ENCODE assay signal across 17 mouse cellular contexts in genomic region chr8:47221191-47221590, GRCm38 (mm10).
"Had no signal": no experiment of that assay in that cellular context is flagged by ENCODE, and none has a peak within 500 bp of the region (broad histone marks: within the 10 kb centered on the region; RNA-seq: fewer than 3 reads in every experiment).

No protein-coding gene starts in this region.

- H3K9me3 ChIP-seq: kidney, embryonic 15.5 days; liver, embryonic 13.5 days; midbrain, embryonic 15.5 days had no signal

- H3K27ac ChIP-seq: kidney, embryonic 15.5 days; left cerebral cortex, adult 2 months; liver, embryonic 13.5 days; midbrain, embryonic 15.5 days; stomach, postnatal 0 days had no signal

- H3K4me1 ChIP-seq: liver, embryonic 13.5 days had no signal

- DNase-seq: kidney, adult 8-10 months; kidney, postnatal 10 days; kidney, postnatal 36 days; layer of hippocampus, postnatal 36 days; liver, embryonic 13.5 days; lung, adult 2 months; lung, postnatal 14 days; lung, postnatal 4 days; right cerebral cortex, adult 18-20 months; right cerebral cortex, postnatal 14 days; right cerebral cortex, postnatal 4 days; thymus, adult 18-20 months; thymus, postnatal 36 days had no signal

- H3K4me2 ChIP-seq: kidney, embryonic 15.5 days; liver, embryonic 13.5 days; midbrain, embryonic 15.5 days had no signal

- H3K36me3 ChIP-seq: kidney, embryonic 15.5 days; liver, embryonic 13.5 days; midbrain, embryonic 15.5 days had no signal

- H3K27me3 ChIP-seq: kidney, embryonic 15.5 days; liver, embryonic 13.5 days; midbrain, embryonic 15.5 days had no signal

- H3K4me3 ChIP-seq: kidney, embryonic 15.5 days; left cerebral cortex, adult 2 months; liver, embryonic 13.5 days; midbrain, embryonic 15.5 days had no signal

- H3K9ac ChIP-seq: kidney, embryonic 15.5 days; liver, embryonic 13.5 days; midbrain, embryonic 15.5 days had no signal

- ATAC-seq: midbrain, embryonic 15.5 days had no signal
